Mouse (Mus musculus): Measurements from ENCODE around the gene Vmn1r78.
"Not testable (repeated sequence)": the region's sequence is repeated elsewhere in the genome, so short reads cannot be mapped to it uniquely, and the experiment has no call there.

Gene Vmn1r78

DNA sequence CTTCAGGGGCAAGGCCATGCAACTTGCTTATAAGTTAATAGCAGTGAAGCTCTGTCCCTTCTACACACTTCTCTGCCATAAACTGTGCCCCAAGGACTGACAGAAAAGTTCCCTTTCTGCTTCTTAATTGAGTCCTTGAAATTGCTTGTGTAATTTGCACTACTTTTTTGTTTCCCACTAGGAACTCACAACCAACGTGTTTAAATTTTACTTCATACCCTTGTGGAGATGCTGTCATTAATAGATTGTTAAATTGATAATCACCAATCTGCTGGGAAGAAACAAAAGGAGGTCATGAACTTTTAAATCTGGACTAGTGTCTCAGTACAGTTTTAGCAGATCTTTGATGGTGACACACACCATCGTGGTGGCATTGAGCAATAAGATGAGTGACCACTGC is at the start of gene Vmn1r78:
Gene Vmn1r78 (plus strand): TSS at position 301 of the 400 bp plus-strand sequence.
- in situ Hi-C loops (cut with MboI, MseI) = no loop called here

DNA sequence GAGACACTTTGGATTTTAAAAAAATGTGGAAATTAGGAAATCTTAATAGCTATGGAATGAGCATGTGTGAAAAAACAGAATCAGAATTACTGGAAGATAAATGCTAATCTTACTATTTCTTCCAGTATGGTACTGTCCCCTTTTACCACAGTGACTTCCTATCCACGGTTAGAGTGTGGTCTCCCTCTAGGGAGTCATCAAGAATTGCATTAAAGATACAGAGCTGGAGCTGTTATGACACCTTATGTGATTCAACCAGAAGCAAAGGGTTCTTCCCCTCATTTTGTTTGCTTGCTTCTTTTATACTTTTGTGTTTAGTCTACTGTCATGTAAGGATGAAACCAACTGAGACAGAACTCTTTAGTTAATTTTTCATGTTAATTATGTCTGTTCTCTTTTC is 6.4 kb downstream of the Vmn1r78 start:
- in situ Hi-C loops (cut with MboI, MseI) = not testable (repeated sequence)

DNA sequence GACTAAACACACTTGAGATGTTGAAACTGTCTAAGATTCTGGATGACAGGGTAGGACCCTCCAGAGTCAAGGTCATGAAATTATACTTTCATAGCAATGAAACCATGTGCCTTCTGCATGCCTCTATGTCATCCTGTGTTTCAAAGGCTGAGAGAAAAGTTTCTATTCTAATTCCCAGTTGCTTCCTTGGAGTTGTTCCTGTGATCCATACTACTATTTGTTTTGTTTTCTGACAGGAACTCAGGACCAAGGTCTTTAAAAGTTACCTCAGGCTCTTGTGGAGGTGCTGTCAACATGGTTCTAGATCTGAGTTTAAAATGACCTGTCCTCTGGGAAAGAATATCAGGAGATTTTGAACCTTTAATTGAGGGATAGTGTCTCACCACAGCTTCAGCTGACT is 20.9 kb downstream of the Vmn1r78 start, which contains the start of gene Vmn1r79:
Gene Vmn1r79 (plus strand): TSS at position 301 of the 400 bp plus-strand sequence.
- in situ Hi-C loops (cut with MboI, MseI) = not testable (repeated sequence)

DNA sequence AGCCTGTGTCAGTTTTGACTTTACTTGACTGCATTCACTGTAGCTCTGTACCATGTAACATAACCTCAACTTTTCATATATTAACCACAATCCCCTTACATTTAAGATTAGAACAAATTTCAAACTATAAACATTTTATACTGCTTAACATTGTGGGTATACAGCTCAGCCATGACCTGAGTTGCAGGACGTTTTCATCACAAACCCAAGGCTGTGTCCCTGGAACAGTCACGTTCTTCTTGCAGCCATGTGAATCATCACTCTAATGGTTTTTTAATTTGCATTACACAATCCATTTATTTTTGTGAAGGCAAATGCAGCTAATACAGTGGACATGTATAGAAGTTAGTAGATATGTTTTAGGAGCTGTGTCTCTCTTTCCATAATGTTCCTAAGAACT is 22.9 kb downstream of the Vmn1r78 start:
- in situ Hi-C loops (cut with MboI, MseI) = not testable (repeated sequence)

DNA sequence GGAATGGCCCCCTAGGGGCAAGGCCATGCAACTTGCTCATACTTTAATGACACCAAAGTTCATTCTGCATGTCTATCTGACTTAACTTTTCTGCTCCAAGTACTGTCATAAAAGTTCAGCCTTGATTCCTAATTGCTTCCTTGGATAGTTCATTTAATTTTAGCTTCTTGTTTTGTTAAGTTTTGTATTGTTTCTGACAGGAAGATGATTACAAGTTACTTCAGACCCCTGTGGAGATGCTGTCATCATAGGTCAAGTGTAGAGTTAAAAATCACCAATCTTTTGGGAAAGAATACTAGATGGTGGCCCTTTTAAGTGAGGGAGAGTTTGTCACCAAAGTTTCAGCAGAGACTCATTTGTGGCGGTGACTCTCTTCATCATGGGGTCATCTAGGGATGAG is 38.9 kb downstream of the Vmn1r78 start, which contains the start of gene Vmn1r80:
Gene Vmn1r80 (plus strand): TSS at position 301 of the 400 bp plus-strand sequence.
- in situ Hi-C loops (cut with MboI, MseI) = no loop called here

DNA sequence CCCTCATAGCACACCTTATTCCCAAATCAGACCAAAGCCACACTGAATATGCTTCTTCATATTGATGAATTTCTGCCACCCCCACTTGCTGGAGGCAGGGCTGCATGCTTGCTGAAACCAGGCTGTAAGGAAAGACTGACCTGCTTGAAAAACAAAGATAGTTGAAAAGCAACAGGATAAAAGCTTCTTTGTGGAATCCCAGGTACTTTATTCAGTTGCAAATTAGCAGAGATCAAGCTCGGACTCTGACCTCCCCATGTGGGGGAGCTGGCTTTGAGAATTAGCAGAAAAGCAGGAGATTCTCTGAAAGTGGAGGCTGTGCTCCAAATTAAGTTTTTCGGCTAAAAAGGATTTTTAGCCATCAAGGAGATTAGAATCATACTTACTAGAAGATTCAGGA is 54.1 kb downstream of the Vmn1r78 start:
- in situ Hi-C loops (cut with MboI, MseI) = no loop called here

All from regulatory T cell (primary cell).